Mouse (Mus musculus) spleen, postnatal 4 days (tissue): ENCODE measurements around the gene Gm49403.

Experiments
- DNase-seq, 2 experiments: peaks; one replicate each; pipeline ENCODE4 v3.0.0; 2022; ENCODE audit warnings: low spot score in 2 of 2

Gm49403 gene

GRCm38 (mm10) chr19:8911810-8912209 is 28.1 kb downstream of the Gm49403 start:
- no peak for DNase-seq

GRCm38 (mm10) chr19:8914212-8914611 is 30.5 kb downstream of the Gm49403 start:
- DNase-seq: no peak

- DNase-seq: no peak
These were observed 35.3 kb downstream of the Gm49403 start for GRCm38 (mm10) chr19:8919000-8919399.

GRCm38 (mm10) chr19:8919684-8920072 is 35.9 kb downstream of the Gm49403 start:
- DNase-seq: no peak

- DNase-seq: peak; percentile 89 to 92
These were observed 36.5 kb downstream of the Gm49403 start, which contains the start of gene B3gat3 for GRCm38 (mm10) chr19:8920073-8920736. B3gat3 (plus strand) TSS chr19:8920374.

- peak in 1 of 2 experiments; percentile 31 for DNase-seq
These were observed 37.1 kb downstream of the Gm49403 start for GRCm38 (mm10) chr19:8920836-8921291.

- no peak for DNase-seq
These were observed 38.0 kb downstream of the Gm49403 start for GRCm38 (mm10) chr19:8921741-8922140.

- peak in 1 of 2 experiments; percentile 60 for DNase-seq
These were observed 43.0 kb downstream of the Gm49403 start for GRCm38 (mm10) chr19:8926766-8927165.

GRCm38 (mm10) chr19:8927891-8928525 is 44.3 kb downstream of the Gm49403 start:
- peak in 1 of 2 experiments; percentile 60 for DNase-seq

- peak in 1 of 2 experiments; percentile 69 for DNase-seq
These were observed 45.0 kb downstream of the Gm49403 start for GRCm38 (mm10) chr19:8928689-8929223.

- peak; percentile 88 to 93 for DNase-seq
These were observed 45.7 kb downstream of the Gm49403 start, which contains the start of the genes Rom1 and Eml3 for GRCm38 (mm10) chr19:8929224-8930088. Rom1 (minus strand) TSS chr19:8929356. Eml3 (plus strand) TSS chr19:8929552.

- DNase-seq: peak in 1 of 2 experiments; percentile 67
These were observed 46.4 kb downstream of the Gm49403 start for GRCm38 (mm10) chr19:8930117-8930516.

- peak in 1 of 2 experiments; percentile 62 for DNase-seq
These were observed 47.0 kb downstream of the Gm49403 start for GRCm38 (mm10) chr19:8930771-8931170.

- DNase-seq: no peak
These were observed 53.0 kb downstream of the Gm49403 start for GRCm38 (mm10) chr19:8936736-8937135.
